Mouse (Mus musculus): ENCODE data around the gene Mapk8ip3. TPM values are rescaled to one million over a fixed set of nuclear protein-coding genes. Genes with fewer than 3 reads are reported as not detected.
A peak's percentile ranks its signal among the peaks of the same experiment; 100 is the strongest.

Gene Mapk8ip3
- polyA plus RNA-seq, 1 experiment from 2014 or later: 50.9 TPM

DNA sequence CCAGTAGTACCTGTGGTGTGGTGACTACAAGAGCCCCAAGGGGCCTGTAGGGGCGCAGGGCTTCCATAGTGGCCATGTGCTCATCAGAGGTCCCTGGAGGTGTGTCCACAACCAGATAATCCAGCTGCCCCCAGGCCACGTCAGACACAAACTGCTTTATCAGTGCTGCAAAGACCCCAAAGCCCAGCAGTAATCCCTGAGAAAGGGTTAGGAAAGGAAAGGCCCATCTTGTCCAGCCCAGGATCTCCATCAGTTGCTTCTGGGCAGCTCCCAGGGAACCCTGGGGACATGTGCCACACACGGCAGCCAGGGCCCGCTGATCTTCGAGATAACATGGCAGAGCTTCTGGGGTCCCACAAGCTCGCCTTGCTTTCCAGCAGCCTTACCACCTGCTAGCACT is 52.4 kb downstream of the Mapk8ip3 start:
- DNase-seq (ENCODE audit: low spot score) (no peak), ATAC-seq (ENCODE audit: low FRiP score) (no peak)
- Histone ChIP-seq H3K9me3 (ENCODE audit: control insufficient read depth, low read length) (no peaks in the 10 kb centered on the region), H3K27me3 (ENCODE audit: control insufficient read depth, insufficient read depth, low read length) (no peaks in the 10 kb centered on the region), H3K27ac (ENCODE audit: low read depth, low read length) (no peak overlapping the region), H3K4me3 (ENCODE audit: low read depth, low read length) (no peak overlapping the region), H3K4me2 (replicated peaks; ENCODE audit: low read depth, low read length) (no peak overlapping the region), H3K4me1 (replicated peaks; ENCODE audit: control insufficient read depth, insufficient read depth, low read length) (peaks cover 8% of the 10 kb centered on the region; the same call in 1 of the 2 replicates), H3K9ac (ENCODE audit: low read depth, low read length) (no peak overlapping the region), H3K36me3 (ENCODE audit: control insufficient read depth, insufficient read depth, low read length) (no peaks in the 10 kb centered on the region)
- WGBS: 86% methylated on average over 6 of the region's 6 CpGs

DNA sequence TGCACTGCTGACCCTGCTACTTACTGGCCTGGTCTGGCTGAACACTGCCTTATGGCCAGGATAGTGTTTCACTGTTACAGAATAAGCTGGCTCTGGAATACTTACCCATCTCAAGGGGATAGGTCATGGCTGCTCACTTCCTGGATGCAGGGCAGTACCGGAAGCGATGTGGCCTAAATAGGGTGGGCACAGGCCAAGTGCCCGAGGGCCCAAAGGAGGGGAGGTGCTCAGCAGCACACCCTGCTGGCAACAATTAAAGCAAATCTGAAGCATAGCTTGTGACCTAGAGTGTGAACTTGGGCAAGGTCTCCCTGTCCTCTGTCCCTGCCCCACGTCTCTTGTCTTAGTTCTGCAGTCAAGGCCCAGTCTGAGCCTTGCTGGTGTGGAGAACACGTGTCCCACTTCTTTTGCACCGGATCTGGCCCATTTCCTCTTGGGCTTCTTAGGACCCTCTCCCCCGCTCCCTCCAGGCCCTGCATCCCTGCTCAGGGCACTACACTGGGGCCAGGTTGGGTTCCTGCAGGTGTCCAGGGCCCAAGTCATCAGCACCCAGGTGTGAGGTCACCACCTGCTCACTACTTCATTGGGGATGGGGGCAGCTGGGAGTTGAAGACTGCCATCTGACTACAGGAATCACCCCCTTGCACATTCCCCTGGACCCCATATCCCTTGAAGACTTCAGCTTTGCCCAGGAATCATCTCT is 54.9 kb downstream of the Mapk8ip3 start:
- no peaks in the 10 kb centered on the region for H3K36me3 ChIP-seq (ENCODE audit: control insufficient read depth, insufficient read depth, low read length)
- DNase-seq (ENCODE audit: low spot score) (peak; percentile 57), ATAC-seq (ENCODE audit: low FRiP score) (no peak)
- peaks cover 6% of the 10 kb centered on the region; the same call in 1 of the 2 replicates for H3K4me1 ChIP-seq (replicated peaks; ENCODE audit: control insufficient read depth, insufficient read depth, low read length)
- H3K27me3 ChIP-seq (ENCODE audit: control insufficient read depth, insufficient read depth, low read length): no peaks in the 10 kb centered on the region
- H3K9ac ChIP-seq (ENCODE audit: low read depth, low read length): no peak overlapping the region
- 48% methylated on average over 7 of the region's 7 CpGs for WGBS
- H3K4me2 ChIP-seq (replicated peaks; ENCODE audit: low read depth, low read length): no peak overlapping the region
- H3K4me3 ChIP-seq (ENCODE audit: low read depth, low read length): no peak overlapping the region
- no peak overlapping the region for H3K27ac ChIP-seq (ENCODE audit: low read depth, low read length)
- no peaks in the 10 kb centered on the region for H3K9me3 ChIP-seq (ENCODE audit: control insufficient read depth, low read length)

DNA sequence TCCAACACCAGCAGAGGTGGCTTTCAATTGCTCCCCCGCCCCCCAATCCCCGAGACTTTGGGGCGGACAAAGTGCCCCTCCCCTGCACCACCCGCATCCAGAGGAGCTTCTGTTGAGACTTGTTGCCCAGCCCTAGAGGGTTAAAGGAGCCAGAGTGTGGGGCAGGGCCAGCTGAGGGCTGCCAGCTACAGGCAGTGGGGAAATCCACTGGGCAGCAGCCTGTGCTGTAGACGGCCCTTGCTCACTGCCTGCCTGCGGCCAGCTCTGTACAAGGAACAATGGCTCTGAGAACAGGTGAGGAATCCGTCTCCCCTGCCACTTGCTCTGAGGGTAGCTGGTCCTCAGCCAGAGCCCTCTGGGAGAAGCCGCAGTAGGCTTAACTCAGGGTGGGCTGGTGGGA is 58.2 kb downstream of the Mapk8ip3 start:
- Histone ChIP-seq H3K4me3 (ENCODE audit: low read depth, low read length) (no peak overlapping the region), H3K36me3 (ENCODE audit: control insufficient read depth, insufficient read depth, low read length) (no peaks in the 10 kb centered on the region), H3K9ac (ENCODE audit: low read depth, low read length) (no peak overlapping the region), H3K4me1 (replicated peaks; ENCODE audit: control insufficient read depth, insufficient read depth, low read length) (no peaks in the 10 kb centered on the region), H3K4me2 (replicated peaks; ENCODE audit: low read depth, low read length) (no peak overlapping the region), H3K27me3 (ENCODE audit: control insufficient read depth, insufficient read depth, low read length) (no peaks in the 10 kb centered on the region), H3K9me3 (ENCODE audit: control insufficient read depth, low read length) (no peaks in the 10 kb centered on the region), H3K27ac (ENCODE audit: low read depth, low read length) (no peak overlapping the region)
- WGBS: 81% methylated on average over 8 of the region's 8 CpGs
- ATAC-seq (ENCODE audit: low FRiP score) (no peak), DNase-seq (ENCODE audit: low spot score) (no peak)

DNA sequence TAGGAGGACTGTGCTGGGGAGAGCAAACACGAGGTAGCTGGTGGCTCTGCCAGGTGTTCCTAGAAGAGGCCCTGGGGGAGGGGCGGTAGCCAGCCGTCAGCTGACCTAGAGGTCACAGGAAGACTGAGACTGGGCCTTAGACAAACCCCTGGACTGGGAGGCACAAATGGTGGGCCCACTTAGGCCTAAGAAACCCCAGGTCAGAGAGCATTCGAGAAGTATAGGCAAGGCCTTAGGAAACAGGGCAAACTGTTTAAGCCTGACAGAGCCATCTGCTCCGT is 58.7 kb downstream of the Mapk8ip3 start:
- H3K4me3 ChIP-seq (ENCODE audit: low read depth, low read length): no peak overlapping the region
- H3K9ac ChIP-seq (ENCODE audit: low read depth, low read length): no peak overlapping the region
- no peaks in the 10 kb centered on the region for H3K4me1 ChIP-seq (replicated peaks; ENCODE audit: control insufficient read depth, insufficient read depth, low read length)
- no peak for DNase-seq (ENCODE audit: low spot score)
- H3K9me3 ChIP-seq (ENCODE audit: control insufficient read depth, low read length): no peaks in the 10 kb centered on the region
- ATAC-seq (ENCODE audit: low FRiP score): no peak
- no peaks in the 10 kb centered on the region for H3K27me3 ChIP-seq (ENCODE audit: control insufficient read depth, insufficient read depth, low read length)
- H3K4me2 ChIP-seq (replicated peaks; ENCODE audit: low read depth, low read length): no peak overlapping the region
- no peak overlapping the region for H3K27ac ChIP-seq (ENCODE audit: low read depth, low read length)
- WGBS: 37% methylated on average over 5 of the region's 5 CpGs
- no peaks in the 10 kb centered on the region for H3K36me3 ChIP-seq (ENCODE audit: control insufficient read depth, insufficient read depth, low read length)

DNA sequence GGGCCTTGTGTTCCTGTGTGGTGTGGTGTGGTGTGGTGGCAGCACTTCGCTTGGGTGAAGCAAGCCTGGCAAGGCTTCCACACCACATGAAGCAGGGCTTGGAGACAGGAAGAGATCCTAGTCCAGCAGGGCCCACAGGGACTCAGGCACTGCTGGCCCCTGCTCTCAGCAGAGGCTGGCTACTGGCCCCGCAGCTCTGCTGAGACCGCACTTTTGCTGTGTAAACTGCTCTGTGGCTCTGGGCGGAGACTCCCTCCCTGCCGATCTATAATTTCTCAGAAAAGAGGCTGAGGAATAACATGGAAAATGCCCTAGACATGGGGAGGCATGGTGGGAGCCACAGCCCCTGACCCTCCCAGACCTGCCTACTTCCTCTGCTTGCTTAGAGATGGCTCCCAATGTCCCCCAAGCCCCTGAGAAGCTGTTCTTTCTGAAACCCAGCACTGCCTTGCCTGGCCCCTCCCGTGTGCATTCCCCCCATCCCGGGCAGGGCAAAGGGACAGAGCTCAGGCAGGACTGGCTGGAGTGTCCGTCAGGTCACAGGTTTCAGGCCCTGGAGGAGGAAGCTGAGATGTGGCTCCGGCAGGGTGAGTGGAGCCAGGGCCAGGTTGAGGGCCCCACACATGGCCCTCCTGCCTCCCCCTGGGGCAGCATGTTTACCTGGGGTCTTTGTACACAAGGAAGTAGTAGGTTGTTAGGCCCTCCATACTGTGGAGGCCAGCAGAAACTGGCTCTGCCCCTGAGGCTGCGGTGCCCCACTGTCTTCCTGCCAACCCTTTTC is 59.3 kb downstream of the Mapk8ip3 start:
- Histone ChIP-seq H3K27ac (ENCODE audit: low read depth, low read length) (no peak overlapping the region), H3K4me1 (replicated peaks; ENCODE audit: control insufficient read depth, insufficient read depth, low read length) (no peaks in the 10 kb centered on the region), H3K27me3 (ENCODE audit: control insufficient read depth, insufficient read depth, low read length) (no peaks in the 10 kb centered on the region), H3K4me2 (replicated peaks; ENCODE audit: low read depth, low read length) (no peak overlapping the region), H3K4me3 (ENCODE audit: low read depth, low read length) (no peak overlapping the region), H3K9ac (ENCODE audit: low read depth, low read length) (no peak overlapping the region), H3K9me3 (ENCODE audit: control insufficient read depth, low read length) (no peaks in the 10 kb centered on the region), H3K36me3 (ENCODE audit: control insufficient read depth, insufficient read depth, low read length) (no peaks in the 10 kb centered on the region)
- DNase-seq (ENCODE audit: low spot score): no peak
- 60% methylated on average over 10 of the region's 10 CpGs for WGBS
- no peak for ATAC-seq (ENCODE audit: low FRiP score)

DNA sequence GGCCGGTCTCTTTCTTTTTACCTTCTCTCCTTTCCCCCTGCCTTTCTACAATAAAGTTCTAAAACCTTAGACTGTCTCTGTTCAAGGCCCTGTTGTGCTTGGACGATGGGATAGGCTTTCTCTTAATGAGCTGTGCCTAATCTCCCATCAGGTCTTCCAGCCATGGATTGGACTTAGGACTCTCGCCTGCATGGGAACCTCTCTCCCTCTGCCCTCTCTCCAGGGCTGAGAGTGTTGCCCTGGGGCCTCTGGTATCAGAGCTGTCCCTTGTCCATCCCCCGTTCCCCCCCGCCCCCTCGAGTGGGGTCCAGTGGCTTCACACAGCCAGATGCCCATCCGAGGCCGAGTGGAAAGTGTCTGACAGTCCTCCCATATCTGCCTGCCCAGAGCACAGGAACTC is 61.8 kb downstream of the Mapk8ip3 start:
- Histone ChIP-seq H3K9me3 (ENCODE audit: control insufficient read depth, low read length) (no peaks in the 10 kb centered on the region), H3K27ac (ENCODE audit: low read depth, low read length) (no peak overlapping the region), H3K4me3 (ENCODE audit: low read depth, low read length) (no peak overlapping the region), H3K27me3 (ENCODE audit: control insufficient read depth, insufficient read depth, low read length) (no peaks in the 10 kb centered on the region), H3K4me1 (replicated peaks; ENCODE audit: control insufficient read depth, insufficient read depth, low read length) (no peaks in the 10 kb centered on the region), H3K36me3 (ENCODE audit: control insufficient read depth, insufficient read depth, low read length) (no peaks in the 10 kb centered on the region), H3K9ac (ENCODE audit: low read depth, low read length) (no peak overlapping the region), H3K4me2 (replicated peaks; ENCODE audit: low read depth, low read length) (no peak overlapping the region)
- ATAC-seq (ENCODE audit: low FRiP score): no peak
- 76% methylated on average over 8 of the region's 8 CpGs for WGBS
- DNase-seq (ENCODE audit: low spot score): no peak

DNA sequence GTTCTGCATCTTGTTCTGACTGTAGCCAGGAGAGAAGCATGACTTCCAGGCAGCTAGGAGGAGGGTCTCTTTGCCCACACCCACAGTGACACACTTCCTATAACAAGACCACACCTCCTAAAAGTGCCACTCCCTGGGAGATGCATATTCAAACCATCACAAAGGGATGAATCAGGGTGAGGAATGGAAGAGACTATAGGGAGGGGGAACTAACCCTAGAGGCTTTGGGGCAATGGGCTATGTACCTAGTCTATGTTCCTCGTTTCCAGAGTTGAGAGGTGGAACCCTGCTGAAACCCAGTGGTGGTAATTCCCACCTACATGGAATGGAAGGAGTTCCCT is 62.4 kb downstream of the Mapk8ip3 start:
- Histone ChIP-seq H3K4me1 (replicated peaks; ENCODE audit: control insufficient read depth, insufficient read depth, low read length) (no peaks in the 10 kb centered on the region), H3K36me3 (ENCODE audit: control insufficient read depth, insufficient read depth, low read length) (no peaks in the 10 kb centered on the region), H3K27me3 (ENCODE audit: control insufficient read depth, insufficient read depth, low read length) (no peaks in the 10 kb centered on the region), H3K27ac (ENCODE audit: low read depth, low read length) (no peak overlapping the region), H3K4me2 (replicated peaks; ENCODE audit: low read depth, low read length) (no peak overlapping the region), H3K9ac (ENCODE audit: low read depth, low read length) (no peak overlapping the region), H3K4me3 (ENCODE audit: low read depth, low read length) (no peak overlapping the region), H3K9me3 (ENCODE audit: control insufficient read depth, low read length) (no peaks in the 10 kb centered on the region)
- ATAC-seq (ENCODE audit: low FRiP score) (no peak), DNase-seq (ENCODE audit: low spot score) (no peak)
- WGBS: 67% methylated on average over 1 of the region's 1 CpGs

DNA sequence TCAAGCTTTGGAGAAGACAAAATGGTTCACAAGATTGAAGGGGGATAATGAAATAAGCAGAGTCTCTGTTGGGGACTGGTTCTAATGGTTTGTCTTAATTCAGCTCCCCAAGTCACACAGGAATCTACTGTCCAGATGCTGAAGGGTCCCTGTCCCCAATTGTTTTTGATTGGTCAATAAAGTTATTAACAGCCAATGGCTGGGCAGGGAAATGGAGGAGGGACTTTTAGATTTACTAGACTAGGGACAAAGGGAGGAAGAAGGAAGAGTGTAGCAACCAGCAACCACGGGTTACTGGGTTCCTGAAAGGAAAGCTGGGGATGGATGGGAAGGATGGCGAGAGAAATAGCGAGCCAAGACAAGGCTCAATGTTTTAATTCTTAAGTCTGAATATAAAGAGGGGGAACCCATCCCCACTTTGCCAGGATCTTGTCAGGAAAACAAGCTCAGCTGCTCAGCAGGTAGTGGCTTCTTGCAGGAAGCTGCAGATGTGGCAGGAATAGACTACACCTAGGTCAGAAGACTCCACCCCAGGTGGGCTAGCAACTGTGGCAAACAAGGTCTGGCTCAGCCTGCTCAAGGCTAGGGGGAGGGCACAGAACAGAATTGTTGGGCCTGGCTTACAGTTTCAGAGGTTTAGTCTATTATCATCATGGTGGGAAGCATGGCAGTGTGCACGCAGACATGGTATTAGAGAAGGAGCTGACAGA is 62.9 kb downstream of the Mapk8ip3 start:
- Histone ChIP-seq H3K27me3 (ENCODE audit: control insufficient read depth, insufficient read depth, low read length) (no peaks in the 10 kb centered on the region), H3K4me1 (replicated peaks; ENCODE audit: control insufficient read depth, insufficient read depth, low read length) (no peaks in the 10 kb centered on the region), H3K4me2 (replicated peaks; ENCODE audit: low read depth, low read length) (no peak overlapping the region), H3K9ac (ENCODE audit: low read depth, low read length) (no peak overlapping the region), H3K9me3 (ENCODE audit: control insufficient read depth, low read length) (no peaks in the 10 kb centered on the region), H3K27ac (ENCODE audit: low read depth, low read length) (no peak overlapping the region), H3K4me3 (ENCODE audit: low read depth, low read length) (no peak overlapping the region), H3K36me3 (ENCODE audit: control insufficient read depth, insufficient read depth, low read length) (no peaks in the 10 kb centered on the region)
- ATAC-seq (ENCODE audit: low FRiP score) (no peak), DNase-seq (ENCODE audit: low spot score) (no peak)
- 51% methylated on average over 4 of the region's 4 CpGs for WGBS

DNA sequence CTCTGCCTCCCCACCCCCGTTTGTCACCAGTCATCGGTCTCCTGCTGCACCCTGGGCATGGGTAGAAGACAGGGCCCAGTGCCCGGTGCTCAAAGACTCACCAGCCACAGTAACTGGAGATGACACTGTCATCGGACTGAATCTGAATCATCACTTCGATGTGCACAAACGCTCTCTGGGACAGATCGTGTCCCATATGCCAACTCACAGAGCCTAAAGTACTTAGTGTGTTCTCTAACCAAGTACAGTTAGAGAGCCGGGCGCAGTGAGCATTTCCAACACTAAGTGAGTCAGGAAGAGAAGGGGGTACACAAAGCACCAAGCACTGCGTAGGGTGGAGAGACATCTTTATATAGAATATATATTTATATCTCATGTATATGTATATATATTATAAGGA is 68.9 kb downstream of the Mapk8ip3 start:
- Histone ChIP-seq H3K27ac (ENCODE audit: low read depth, low read length) (no peak overlapping the region), H3K4me2 (replicated peaks; ENCODE audit: low read depth, low read length) (no peak overlapping the region), H3K4me1 (replicated peaks; ENCODE audit: control insufficient read depth, insufficient read depth, low read length) (no peaks in the 10 kb centered on the region), H3K27me3 (ENCODE audit: control insufficient read depth, insufficient read depth, low read length) (no peaks in the 10 kb centered on the region), H3K9ac (ENCODE audit: low read depth, low read length) (no peak overlapping the region), H3K4me3 (ENCODE audit: low read depth, low read length) (no peak overlapping the region), H3K36me3 (ENCODE audit: control insufficient read depth, insufficient read depth, low read length) (no peaks in the 10 kb centered on the region), H3K9me3 (ENCODE audit: control insufficient read depth, low read length) (no peaks in the 10 kb centered on the region)
- 89% methylated on average over 10 of the region's 10 CpGs for WGBS
- ATAC-seq (ENCODE audit: low FRiP score) (no peak), DNase-seq (ENCODE audit: low spot score) (no peak)
